Mouse (Mus musculus) liver, embryonic 13.5 days (tissue): ENCODE measurements around the gene Them4. TPM values are rescaled to one million over a fixed set of nuclear protein-coding genes. Genes with fewer than 3 reads are reported as not detected.
A peak's percentile ranks its signal among the peaks of the same experiment; 100 is the strongest.

Source experiments
- ATAC-seq: fragments of 200-750 bp; cut with Nextera tagmentation; 2 replicates; pipeline ENCODE4 v1.8.0; 2017; ENCODE audit warnings: low read depth, mild to moderate bottlenecking, moderate number of reproducible peaks, moderate library complexity
- DNase-seq: peaks from one replicate; pipeline ENCODE4 v3.0.0; 2022
- H3K27ac ChIP-seq: fragments of 300-500 bp; sonication (generic); 2 replicates; pipeline ENCODE4 v1.5.1; 2015; ENCODE audit warnings: moderate library complexity, mild to moderate bottlenecking, inconsistent platforms
- H3K27me3 ChIP-seq: fragments of 300-500 bp; sonication (generic); 2 replicates; pipeline ENCODE4 v1.6.1; 2015; ENCODE audit warnings: mild to moderate bottlenecking, inconsistent platforms
- H3K36me3 ChIP-seq: fragments of 300-500 bp; sonication (generic); 2 replicates; pipeline ENCODE4 v1.6.1; 2015; ENCODE audit warnings: mild to moderate bottlenecking, inconsistent platforms
- H3K4me1 ChIP-seq: fragments of 300-500 bp; sonication (generic); replicated peaks from 2 replicates; pipeline ENCODE4 v1.6.1; 2015; ENCODE audit warnings: inconsistent platforms
- H3K4me2 ChIP-seq: fragments of 300-500 bp; sonication (generic); 2 replicates; pipeline ENCODE4 v1.6.1; 2015; ENCODE audit warnings: inconsistent platforms, mild to moderate bottlenecking, moderate library complexity
- H3K4me3 ChIP-seq: fragments of 300-500 bp; sonication (generic); replicated peaks from 2 replicates; pipeline ENCODE4 v1.5.1; 2015; ENCODE audit warnings: mild to moderate bottlenecking, inconsistent platforms
- H3K9ac ChIP-seq: fragments of 300-500 bp; sonication (generic); 2 replicates; pipeline ENCODE4 v1.6.1; 2015; ENCODE audit warnings: mild to moderate bottlenecking, inconsistent platforms
- H3K9me3 ChIP-seq: fragments of 300-500 bp; sonication (generic); replicated peaks from 2 replicates; pipeline ENCODE4 v1.6.1; 2016; ENCODE audit warnings: inconsistent platforms
- WGBS: fragments of 180-500 bp; shearing (Covaris S2); methylation state at CpG from one replicate; pipeline ENCODE4 v1.1.7; 2015; ENCODE audit not compliant: insufficient replicate concordance; 5-methylcytosine and 5-hydroxymethylcytosine counted together
- polyA plus RNA-seq: library from polyadenylated mRNA; unstranded; fragments of >200 nt; fragmentation: Nextera tagmentation; extraction: Ambion mirVana; gene quantifications from 2 replicates; pipeline ENCODE4 v1.2.1, GENCODE M21; 2015

The Them4 gene
- polyA plus RNA-seq, 1 experiment from 2014 or later: 2.6 TPM

- Histone ChIP-seq H3K9me3 (no peaks in the 10 kb centered on the region), H3K4me1 (no peaks in the 10 kb centered on the region), H3K4me3 (no peak within 1 kb of the TSS), H3K4me2 (no peak within 1 kb of the TSS), H3K36me3 (no peaks in the 10 kb centered on the region), H3K27me3 (no peaks in the 10 kb centered on the region), H3K9ac (no peak within 1 kb of the TSS), H3K27ac (no peak within 1 kb of the TSS)
- WGBS: 47% methylated on average over 3 of the region's 3 CpGs
- ATAC-seq: no peak
- DNase-seq: no peak
Measured at GRCm38 (mm10) chr3:94341959-94342422, 32.1 kb downstream of the Them4 start, which contains the start of gene Them5. Gene Them5 (plus strand): TSS chr3:94342099.

- no peak overlapping the region for H3K4me2 ChIP-seq
- no peak for ATAC-seq
Measured at GRCm38 (mm10) chr3:94342552-94342951, 32.7 kb downstream of the Them4 start.

GRCm38 (mm10) chr3:94344182-94344581 lies 34.3 kb downstream of the Them4 start:
- DNase-seq (no peak), ATAC-seq (no peak)
- no peaks in the 10 kb centered on the region for H3K9me3 ChIP-seq
- H3K36me3 ChIP-seq: no peaks in the 10 kb centered on the region
- H3K9ac ChIP-seq: no peak overlapping the region
- WGBS: 59% methylated on average over 2 of the region's 2 CpGs
- no peak overlapping the region for H3K4me3 ChIP-seq
- H3K27me3 ChIP-seq: no peaks in the 10 kb centered on the region
- H3K4me1 ChIP-seq: no peaks in the 10 kb centered on the region
- H3K4me2 ChIP-seq: no peak overlapping the region
- H3K27ac ChIP-seq: no peak overlapping the region

More at GRCm38 (mm10) chr3:94342552-94342951, 32.7 kb downstream of the Them4 start:
- no peaks in the 10 kb centered on the region for H3K4me1 ChIP-seq
- no peak for DNase-seq
- H3K4me3 ChIP-seq: no peak overlapping the region
- no peak overlapping the region for H3K9ac ChIP-seq
- no peaks in the 10 kb centered on the region for H3K9me3 ChIP-seq
- WGBS: 46% methylated on average over 1 of the region's 1 CpGs
- H3K27me3 ChIP-seq: no peaks in the 10 kb centered on the region
- no peaks in the 10 kb centered on the region for H3K36me3 ChIP-seq
- H3K27ac ChIP-seq: no peak overlapping the region

- no peaks in the 10 kb centered on the region for H3K36me3 ChIP-seq
- no peak for DNase-seq
- H3K4me1 ChIP-seq: no peaks in the 10 kb centered on the region
- WGBS: 61% methylated on average over 3 of the region's 3 CpGs
- H3K27me3 ChIP-seq: no peaks in the 10 kb centered on the region
- H3K9ac ChIP-seq: no peak overlapping the region
- ATAC-seq: no peak
- H3K4me2 ChIP-seq: no peak overlapping the region
- H3K9me3 ChIP-seq: no peaks in the 10 kb centered on the region
- H3K4me3 ChIP-seq: no peak overlapping the region
- no peak overlapping the region for H3K27ac ChIP-seq
Measured at GRCm38 (mm10) chr3:94344897-94345296, 35.0 kb downstream of the Them4 start.

- H3K27me3 ChIP-seq: no peaks in the 10 kb centered on the region
- no peaks in the 10 kb centered on the region for H3K4me1 ChIP-seq
- no peak overlapping the region for H3K9ac ChIP-seq
- no peak overlapping the region for H3K4me2 ChIP-seq
- no peak for DNase-seq
- H3K36me3 ChIP-seq: no peaks in the 10 kb centered on the region
- WGBS: 62% methylated on average over 2 of the region's 2 CpGs
- H3K27ac ChIP-seq: no peak overlapping the region
- H3K9me3 ChIP-seq: no peaks in the 10 kb centered on the region
- H3K4me3 ChIP-seq: no peak overlapping the region
- no peak for ATAC-seq
Measured at GRCm38 (mm10) chr3:94348146-94348545, 38.3 kb downstream of the Them4 start.

DNA sequence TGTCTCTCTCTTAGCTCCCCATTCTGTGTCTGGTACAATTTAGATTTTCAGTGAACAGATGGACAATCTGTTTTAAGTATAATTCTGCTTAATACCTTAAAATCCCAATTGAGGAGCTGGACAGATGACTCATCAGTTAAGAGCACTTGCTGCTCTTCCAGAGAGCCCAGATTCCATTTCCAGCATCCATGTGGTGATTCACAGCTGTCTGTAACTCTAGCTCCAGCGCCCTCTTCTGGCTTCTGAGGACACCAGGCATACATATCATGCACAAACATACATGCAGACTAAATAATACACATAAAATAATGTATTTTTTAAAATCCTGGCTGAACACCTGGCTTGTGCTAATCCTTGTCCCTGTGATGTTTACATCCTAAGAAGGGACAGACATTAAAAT lies 50.9 kb downstream of the Them4 start:
- Histone ChIP-seq H3K9me3 (no peaks in the 10 kb centered on the region), H3K4me1 (0 out of 2 replicates have a peak, but pooled peaks cover 4% of the 10 kb centered on the region), H3K4me2 (no peak overlapping the region), H3K27me3 (peaks cover 45% of the 10 kb centered on the region), H3K4me3 (no peak overlapping the region), H3K36me3 (no peaks in the 10 kb centered on the region), H3K9ac (no peak overlapping the region), H3K27ac (no peak overlapping the region)
- ATAC-seq: no peak
- WGBS: 0% methylated on average over 1 of the region's 1 CpGs
- no peak for DNase-seq

- Histone ChIP-seq H3K27ac (no peak within 1 kb of the TSS), H3K27me3 (peaks cover 51% of the 10 kb centered on the region), H3K4me3 (peak within 1 kb of the TSS; percentile 43), H3K4me2 (peak within 1 kb of the TSS; percentile 62), H3K4me1 (peaks cover 4% of the 10 kb centered on the region; the same call in 1 of the 2 replicates), H3K9me3 (no peaks in the 10 kb centered on the region), H3K9ac (no peak within 1 kb of the TSS), H3K36me3 (no peaks in the 10 kb centered on the region)
- WGBS: 59% methylated on average over 7 of the region's 7 CpGs
- no peak for ATAC-seq
- DNase-seq: no peak
Measured at GRCm38 (mm10) chr3:94362138-94362537, 52.2 kb downstream of the Them4 start, which contains the start of gene C2cd4d. Gene C2cd4d (plus strand): TSS chr3:94362438.

DNA sequence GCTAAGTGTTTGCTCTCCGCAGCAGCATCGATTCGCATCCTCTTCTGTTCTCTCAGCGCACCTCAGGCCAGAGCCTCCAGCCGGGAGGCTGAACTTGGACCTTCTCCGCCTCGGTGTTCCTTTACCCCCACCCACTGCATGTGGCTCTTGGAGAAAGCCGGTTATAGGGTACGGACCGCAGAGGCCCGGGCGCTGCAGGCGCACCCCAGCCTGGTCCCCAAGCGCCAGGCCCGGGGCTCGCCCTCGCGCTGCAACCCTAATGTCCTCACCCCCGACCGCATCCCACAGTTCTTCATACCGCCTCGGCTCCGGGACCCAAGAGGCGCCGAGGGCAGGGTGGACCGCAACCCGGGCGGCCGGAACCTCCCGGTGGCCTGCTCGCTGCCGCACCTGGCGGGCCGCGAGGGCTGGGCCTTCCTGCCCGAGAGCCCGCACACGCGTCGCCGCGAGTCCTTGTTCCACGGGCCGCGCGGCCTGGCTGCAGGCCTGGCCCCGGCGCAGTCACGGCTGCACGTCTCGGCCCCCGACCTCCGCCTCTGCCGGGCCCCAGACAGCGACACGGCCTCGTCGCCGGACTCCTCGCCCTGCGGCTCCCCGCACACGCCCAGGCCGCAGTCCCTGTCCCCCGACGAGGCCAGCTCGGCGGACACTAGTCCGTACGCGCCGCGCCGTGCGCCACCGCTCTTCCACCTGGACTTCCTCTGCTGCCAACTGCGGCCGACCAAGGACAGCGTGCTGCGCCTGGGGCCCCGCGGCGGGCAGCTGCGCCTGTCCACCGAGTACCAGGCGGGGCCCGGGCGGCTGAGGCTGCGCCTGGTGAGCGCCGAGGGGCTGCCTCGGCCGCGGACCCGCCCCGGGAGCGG lies 53.6 kb downstream of the Them4 start:
- WGBS: 6% methylated on average over 92 of the region's 97 CpGs
- Histone ChIP-seq H3K9me3 (no peaks in the 10 kb centered on the region), H3K4me1 (peaks cover 4% of the 10 kb centered on the region; the same call in 1 of the 2 replicates), H3K36me3 (no peaks in the 10 kb centered on the region), H3K27me3 (peaks cover 51% of the 10 kb centered on the region), H3K4me2 (peak overlapping the region; percentile 62), H3K4me3 (peak overlapping the region; percentile 43), H3K9ac (peak overlapping the region; percentile 36), H3K27ac (no peak overlapping the region)
- DNase-seq (no peak), ATAC-seq (peak; percentile 30; the same call in 1 of the 2 replicates)

DNA sequence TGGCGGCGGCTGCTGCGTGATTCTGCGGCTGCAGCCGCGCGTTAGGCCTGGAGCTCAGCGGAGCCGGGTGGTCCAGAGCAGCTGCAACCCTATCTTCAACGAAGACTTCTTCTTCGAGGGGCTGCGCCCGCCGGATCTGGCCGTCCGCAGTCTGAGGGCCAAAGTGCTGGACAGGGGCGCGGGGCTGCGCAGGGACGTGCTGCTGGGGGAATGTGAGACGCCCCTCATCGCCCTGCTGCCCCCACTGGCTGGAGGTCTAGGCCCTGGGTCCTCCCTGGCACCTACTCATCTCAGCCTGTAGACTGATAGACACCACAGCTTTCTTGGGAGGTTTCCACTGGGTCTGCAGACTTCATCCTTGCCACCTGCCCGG lies 54.3 kb downstream of the Them4 start:
- 6% methylated on average over 23 of the region's 23 CpGs for WGBS
- ATAC-seq (no peak), DNase-seq (no peak)
- peak overlapping the region; percentile 62 for H3K4me2 ChIP-seq
- H3K9ac ChIP-seq: peak overlapping the region; percentile 36; the same call in 1 of the 2 replicates
- H3K36me3 ChIP-seq: no peaks in the 10 kb centered on the region
- peaks cover 51% of the 10 kb centered on the region for H3K27me3 ChIP-seq
- H3K4me3 ChIP-seq: peak overlapping the region; percentile 43
- H3K27ac ChIP-seq: no peak overlapping the region
- peaks cover 4% of the 10 kb centered on the region; the same call in 1 of the 2 replicates for H3K4me1 ChIP-seq
- H3K9me3 ChIP-seq: no peaks in the 10 kb centered on the region

- ATAC-seq (no peak), DNase-seq (peak; percentile 45)
- H3K9me3 ChIP-seq: no peaks in the 10 kb centered on the region
- H3K4me1 ChIP-seq: peaks cover 4% of the 10 kb centered on the region; the same call in 1 of the 2 replicates
- no peak overlapping the region for H3K4me3 ChIP-seq
- no peak overlapping the region for H3K9ac ChIP-seq
- 18% methylated on average over 3 of the region's 3 CpGs for WGBS
- peaks cover 48% of the 10 kb centered on the region for H3K27me3 ChIP-seq
- H3K27ac ChIP-seq: no peak overlapping the region
- no peak overlapping the region for H3K4me2 ChIP-seq
- H3K36me3 ChIP-seq: no peaks in the 10 kb centered on the region
Measured at GRCm38 (mm10) chr3:94366761-94367160, 56.9 kb downstream of the Them4 start.

GRCm38 (mm10) chr3:94367511-94367910 lies 57.6 kb downstream of the Them4 start:
- Histone ChIP-seq H3K9ac (no peak overlapping the region), H3K27ac (no peak overlapping the region), H3K9me3 (no peaks in the 10 kb centered on the region), H3K36me3 (no peaks in the 10 kb centered on the region), H3K4me1 (peaks cover 4% of the 10 kb centered on the region; the same call in 1 of the 2 replicates), H3K4me3 (no peak overlapping the region), H3K27me3 (peaks cover 44% of the 10 kb centered on the region), H3K4me2 (no peak overlapping the region)
- ATAC-seq (no peak), DNase-seq (no peak)
- 61% methylated on average over 6 of the region's 6 CpGs for WGBS
